Mouse (Mus musculus) small intestine, adult 2 months (tissue): ENCODE data around the gene Slc25a40.

Experiments
- CTCF ChIP-seq: fragments of 200-500 bp; IDR thresholded peaks from 2 replicates; pipeline ENCODE4 v1.5.1; 2012; ENCODE audit warnings: low read depth, mild to moderate bottlenecking, control low read depth, inconsistent platforms, low read length, moderate library complexity, mixed read lengths; ENCODE audit not compliant: insufficient replicate concordance, insufficient read length; ENCODE audit errors: extremely low read depth
- POLR2A ChIP-seq: fragments of 200-500 bp; IDR thresholded peaks from 2 replicates; pipeline ENCODE4 v1.6.1; 2012; ENCODE audit warnings: low read depth, mild to moderate bottlenecking, control low read depth, inconsistent platforms, low read length, moderate library complexity

DNA sequence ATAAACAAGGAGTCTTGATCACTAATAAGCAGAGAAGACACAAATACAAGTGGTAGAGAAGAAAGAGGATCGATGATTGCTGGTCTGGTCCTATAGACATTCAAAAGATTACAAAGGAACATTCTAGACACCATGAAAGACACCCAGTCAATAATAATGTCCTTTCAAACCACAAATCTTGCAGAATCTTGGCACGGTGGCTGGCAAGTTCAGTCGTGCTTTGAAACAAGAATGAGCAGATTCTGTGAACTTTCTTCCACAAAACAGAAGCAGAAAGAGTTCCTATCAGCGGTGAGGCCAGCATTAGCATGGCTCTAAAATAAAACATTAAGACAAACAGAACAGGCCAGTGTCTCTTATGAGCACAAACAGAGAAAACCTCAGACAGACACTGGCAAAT is 49.2 kb upstream of the Slc25a40 start:
- TF ChIP-seq CTCF (no peak), POLR2A (no peak)
